Mouse (Mus musculus): ENCODE data around the gene Phkb.

- TF ChIP-seq CTCF (IDR thresholded peaks at IDR 0.05; ENCODE audit: low read depth) (no peak), EP300 (IDR thresholded peaks at IDR 0.05; ENCODE audit: low read depth) (no peak)
Measured at GRCm38 (mm10) chr8:86059130-86059529, 218.4 kb downstream of the Phkb start.

Data from heart, postnatal 0 days (tissue).